Mouse (Mus musculus) megakaryocyte, embryonic 14.5 days (primary cell): ENCODE measurements around the gene Tmem164. TPM values are rescaled to one million over a fixed set of nuclear protein-coding genes. Genes with fewer than 3 reads are reported as not detected.

Experiments used
- H3K27me3 ChIP-seq: replicated peaks from 2 replicates; pipeline ENCODE3; 2012; ENCODE audit warnings: inconsistent platforms
- H3K36me3 ChIP-seq: replicated peaks from 2 replicates; pipeline ENCODE3; 2012; ENCODE audit warnings: low read length, inconsistent platforms, mixed read lengths
- H3K4me1 ChIP-seq: 2 replicates; pipeline ENCODE4 v1.6.1; 2012; ENCODE audit warnings: inconsistent platforms
- H3K4me3 ChIP-seq: replicated peaks from 2 replicates; pipeline ENCODE3; 2012; ENCODE audit warnings: moderate library complexity, mild to moderate bottlenecking, inconsistent platforms
- H3K9me3 ChIP-seq: 2 replicates; pipeline ENCODE4 v1.6.1; 2012; ENCODE audit warnings: inconsistent platforms
- FLI1 ChIP-seq: IDR thresholded peaks from 2 replicates; pipeline ENCODE4 v1.6.1; 2012; ENCODE audit warnings: low read length, inconsistent platforms, mixed read lengths
- GATA1 ChIP-seq: IDR thresholded peaks from 3 replicates; pipeline ENCODE4 v1.6.1; 2012; ENCODE audit warnings: mixed read lengths, low read length, inconsistent platforms, borderline replicate concordance
- polyA plus RNA-seq: library from polyadenylated mRNA; stranded (reverse); fragments of >175 nt; gene quantifications from 2 replicates; pipeline ENCODE4 v1.2.3, GENCODE M21; 2012; ENCODE audit warnings: low replicate concordance; ENCODE audit not compliant: insufficient read depth

Tmem164 gene
- polyA plus RNA-seq, 1 experiment: 10.3 TPM

DNA sequence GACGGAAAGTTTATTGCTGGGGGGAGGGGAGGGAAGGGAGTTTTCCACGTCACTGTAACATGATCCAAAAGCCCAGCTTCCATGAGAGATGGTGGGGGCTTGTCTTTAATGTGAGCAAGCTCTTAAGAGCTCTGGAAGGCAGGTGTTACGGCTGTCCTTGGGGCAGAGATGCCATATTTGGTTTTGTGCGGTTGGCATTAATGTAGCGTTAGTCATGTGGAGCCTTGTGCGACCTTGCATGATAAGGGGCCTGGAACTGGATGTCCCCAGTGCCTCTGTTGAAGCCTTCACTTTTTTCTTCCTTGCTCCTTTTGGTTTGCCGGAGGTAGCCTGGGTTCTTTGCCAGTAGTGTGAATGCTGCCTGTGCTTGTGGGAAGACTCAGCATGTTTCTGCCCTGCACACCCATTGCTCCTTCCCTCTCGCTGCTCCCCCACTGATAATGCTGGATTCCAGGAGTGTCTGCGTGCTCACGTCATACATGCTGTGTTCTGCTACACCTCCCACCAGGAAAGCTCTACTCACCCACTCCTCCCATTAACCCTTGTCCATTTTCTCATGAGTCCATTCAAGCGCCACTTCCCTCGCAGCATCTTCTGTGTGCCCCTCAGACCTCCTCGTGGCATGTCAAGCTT, 152.1 kb downstream of the Tmem164 start:
- Histone ChIP-seq H3K9me3 (no peaks in the 10 kb centered on the region), H3K36me3 (peaks cover 80% of the 10 kb centered on the region), H3K27me3 (peaks cover 18% of the 10 kb centered on the region), H3K4me1 (peaks cover 30% of the 10 kb centered on the region), H3K4me3 (no peak overlapping the region)
- no peak for TF ChIP-seq GATA1

DNA sequence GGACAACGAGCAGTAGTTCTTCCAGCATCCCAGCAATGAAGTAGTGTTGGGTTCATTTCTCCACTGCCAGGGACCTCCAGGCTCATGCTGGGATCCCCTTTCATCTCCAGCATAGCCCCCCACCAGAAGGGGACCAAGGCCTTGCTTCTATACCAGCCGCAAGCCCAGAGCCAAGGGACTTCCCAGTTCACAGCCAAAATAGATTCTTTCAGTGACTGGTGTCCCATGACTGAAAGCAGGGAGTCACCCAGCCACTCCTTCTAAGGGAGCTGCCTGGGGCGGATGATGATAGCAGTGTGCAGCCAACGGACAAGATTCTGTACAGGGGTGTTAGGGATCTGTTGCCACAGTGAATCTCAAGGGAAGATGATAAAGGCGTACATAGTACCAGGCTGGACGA, 153.6 kb downstream of the Tmem164 start:
- Histone ChIP-seq H3K4me1 (peaks cover 23% of the 10 kb centered on the region), H3K4me3 (no peak overlapping the region), H3K9me3 (no peaks in the 10 kb centered on the region), H3K27me3 (peaks cover 19% of the 10 kb centered on the region), H3K36me3 (peaks cover 90% of the 10 kb centered on the region)
- TF ChIP-seq GATA1 (no peak), FLI1 (no peak)

DNA sequence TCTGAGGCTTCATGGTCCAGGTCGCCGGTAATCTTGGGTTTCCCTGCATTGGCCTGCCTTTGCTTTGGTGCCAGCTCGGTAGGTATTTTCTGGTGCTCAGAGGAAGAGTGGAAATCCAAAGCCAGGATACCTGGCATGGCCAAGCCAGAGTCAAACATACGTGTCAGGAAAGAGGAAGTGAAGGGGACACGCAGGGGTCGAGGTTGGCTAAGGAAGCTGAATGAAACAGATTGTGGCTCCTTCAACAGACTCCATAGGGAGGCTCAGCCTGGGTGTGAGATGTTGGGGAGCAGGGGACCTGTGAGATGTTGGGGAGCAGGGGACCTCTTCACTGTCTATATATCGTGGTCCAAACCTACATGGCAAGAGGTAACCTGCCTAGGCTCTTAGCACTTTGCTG, 155.2 kb downstream of the Tmem164 start:
- Histone ChIP-seq H3K27me3 (peaks cover 17% of the 10 kb centered on the region), H3K36me3 (peaks cover 91% of the 10 kb centered on the region), H3K4me1 (peaks cover 23% of the 10 kb centered on the region), H3K9me3 (no peaks in the 10 kb centered on the region), H3K4me3 (no peak overlapping the region)
- TF ChIP-seq FLI1: no peak
- TF ChIP-seq GATA1: no peak

DNA sequence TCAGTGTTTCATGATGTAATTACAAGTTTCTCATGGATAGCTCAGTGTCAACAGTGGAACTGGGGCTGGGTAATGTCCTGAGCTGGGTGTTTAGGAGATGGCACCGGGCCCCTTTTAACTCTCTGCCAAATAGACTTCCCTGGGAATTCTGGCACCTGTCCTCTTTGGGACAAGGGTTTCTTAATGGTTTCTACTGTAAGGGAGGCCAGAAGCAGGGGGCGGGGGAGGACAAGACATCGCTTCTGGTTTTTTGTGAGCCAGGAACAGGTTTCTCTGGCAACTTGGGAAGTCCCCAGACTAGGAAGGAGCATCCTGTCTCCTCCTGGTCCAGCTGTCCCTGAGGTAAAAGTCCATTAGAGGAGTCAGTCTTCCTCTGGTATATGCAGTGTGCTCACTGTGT, 156.1 kb downstream of the Tmem164 start:
- H3K9me3 ChIP-seq: no peaks in the 10 kb centered on the region
- H3K27me3 ChIP-seq: peaks cover 22% of the 10 kb centered on the region
- peaks cover 96% of the 10 kb centered on the region for H3K36me3 ChIP-seq
- H3K4me3 ChIP-seq: no peak overlapping the region
- no peak for TF ChIP-seq GATA1
- no peak for TF ChIP-seq FLI1
- H3K4me1 ChIP-seq: peaks cover 23% of the 10 kb centered on the region

GRCm38 (mm10) chrX:142838841-142839240, 157.6 kb downstream of the Tmem164 start:
- TF ChIP-seq GATA1 (no peak), FLI1 (no peak)
- peaks cover 23% of the 10 kb centered on the region for H3K27me3 ChIP-seq
- no peak overlapping the region for H3K4me3 ChIP-seq
- no peaks in the 10 kb centered on the region for H3K9me3 ChIP-seq
- H3K36me3 ChIP-seq: peaks cover 90% of the 10 kb centered on the region
- H3K4me1 ChIP-seq: peaks cover 9% of the 10 kb centered on the region; the same call in 1 of the 2 replicates

- Histone ChIP-seq H3K36me3 (peaks cover 86% of the 10 kb centered on the region), H3K27me3 (peaks cover 23% of the 10 kb centered on the region), H3K4me1 (peaks cover 6% of the 10 kb centered on the region; the same call in 1 of the 2 replicates), H3K9me3 (no peaks in the 10 kb centered on the region), H3K4me3 (no peak overlapping the region)
- TF ChIP-seq FLI1 (no peak), GATA1 (no peak)
These were observed 158.2 kb downstream of the Tmem164 start for GRCm38 (mm10) chrX:142839411-142839810.

DNA sequence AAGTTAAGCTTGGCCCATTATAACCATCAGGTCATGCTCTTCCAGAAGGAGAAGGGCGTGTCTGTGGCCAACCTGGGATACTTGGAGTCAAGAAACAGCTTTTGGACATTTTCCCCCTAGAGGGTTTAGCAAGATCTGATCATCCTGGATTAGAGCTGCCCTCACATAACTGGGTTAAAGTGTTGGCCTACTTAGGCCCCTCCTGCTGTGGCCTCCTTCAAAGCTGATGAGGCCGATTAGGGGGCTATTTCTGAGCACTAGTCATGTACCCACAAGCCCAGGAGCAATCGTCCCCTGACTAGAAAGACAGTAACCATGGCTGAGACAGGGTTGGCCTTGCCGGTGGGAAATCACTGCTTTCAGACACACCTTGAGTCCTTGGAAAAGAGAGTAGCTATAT, 160.7 kb downstream of the Tmem164 start:
- TF ChIP-seq FLI1 (no peak), GATA1 (no peak)
- Histone ChIP-seq H3K27me3 (peaks cover 18% of the 10 kb centered on the region), H3K4me1 (no peaks in the 10 kb centered on the region), H3K9me3 (no peaks in the 10 kb centered on the region), H3K4me3 (no peak overlapping the region), H3K36me3 (peaks cover 65% of the 10 kb centered on the region)

GRCm38 (mm10) chrX:142846266-142846665, 165.1 kb downstream of the Tmem164 start:
- H3K27me3 ChIP-seq: peaks cover 14% of the 10 kb centered on the region
- H3K4me3 ChIP-seq: no peak overlapping the region
- H3K36me3 ChIP-seq: peaks cover 24% of the 10 kb centered on the region
- no peaks in the 10 kb centered on the region for H3K9me3 ChIP-seq
- TF ChIP-seq GATA1 (no peak), FLI1 (no peak)
- no peaks in the 10 kb centered on the region; the same call in 1 of the 2 replicates for H3K4me1 ChIP-seq

- no peaks in the 10 kb centered on the region; the same call in 1 of the 2 replicates for H3K4me1 ChIP-seq
- peaks cover 7% of the 10 kb centered on the region for H3K36me3 ChIP-seq
- no peak overlapping the region for H3K4me3 ChIP-seq
- TF ChIP-seq GATA1: no peak
- TF ChIP-seq FLI1: no peak
- peaks cover 7% of the 10 kb centered on the region for H3K27me3 ChIP-seq
- no peaks in the 10 kb centered on the region for H3K9me3 ChIP-seq
These were observed 166.8 kb downstream of the Tmem164 start for GRCm38 (mm10) chrX:142848032-142848431.

DNA sequence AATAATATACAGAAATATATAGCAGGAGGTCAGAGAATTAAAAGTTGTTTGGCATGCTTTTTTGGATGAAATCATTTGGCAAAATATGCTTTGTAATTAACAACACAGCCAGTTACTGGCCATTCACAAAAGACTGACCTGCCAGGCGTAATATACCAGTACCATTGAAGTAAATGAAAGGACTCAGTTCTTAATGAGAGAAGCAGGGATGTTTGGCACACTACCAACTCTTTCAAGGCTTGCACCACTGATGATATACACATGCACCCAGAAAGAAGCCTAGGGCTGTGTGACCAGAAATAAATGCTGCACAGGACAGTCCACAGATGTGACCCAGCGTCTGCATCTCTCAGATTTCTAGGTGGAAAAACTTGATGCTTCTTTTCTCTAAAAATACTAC, 188.6 kb downstream of the Tmem164 start:
- Histone ChIP-seq H3K27me3 (no peaks in the 10 kb centered on the region), H3K4me3 (no peak overlapping the region), H3K36me3 (no peaks in the 10 kb centered on the region), H3K9me3 (no peaks in the 10 kb centered on the region), H3K4me1 (no peaks in the 10 kb centered on the region)
- TF ChIP-seq GATA1 (no peak), FLI1 (no peak)
